Mouse (Mus musculus): ENCODE results near the gene Fbxw8. TPM values are rescaled to one million over a fixed set of nuclear protein-coding genes. Genes with fewer than 3 reads are reported as not detected.

Gene Fbxw8
- total RNA-seq, 2 experiments from 2014 or later: 31.9 to 32.0 TPM

DNA sequence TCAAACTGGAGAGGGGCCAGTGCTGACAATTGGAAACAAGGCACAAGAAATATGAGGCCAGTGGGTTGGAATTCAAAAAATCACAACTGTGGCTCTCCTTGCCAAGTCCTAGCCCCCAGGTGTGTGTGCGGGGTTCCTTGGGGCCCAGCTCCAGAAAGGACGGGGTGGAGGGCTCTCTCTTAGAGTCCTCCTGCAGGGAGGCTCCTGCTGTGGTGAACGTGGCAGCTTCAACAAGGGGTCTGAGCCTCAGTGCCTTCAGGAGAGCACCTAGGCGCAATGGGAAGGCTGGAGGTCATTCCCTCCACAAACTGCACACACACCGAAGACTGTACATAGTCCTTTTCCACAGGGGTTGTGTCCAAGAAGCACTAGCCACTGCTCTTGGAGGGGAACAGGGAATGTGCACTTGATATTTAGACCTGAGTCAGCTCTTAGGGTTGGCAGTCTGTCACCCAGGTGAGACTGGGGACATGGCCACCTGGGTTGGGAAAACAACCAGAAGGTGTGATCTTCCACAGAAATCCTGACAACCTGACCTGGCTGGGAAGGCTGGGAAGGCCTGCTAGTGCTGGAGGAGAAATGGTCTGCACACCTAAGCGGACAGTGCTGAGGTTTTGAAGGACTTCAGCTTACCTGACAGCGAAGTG, 46.3 kb downstream of the Fbxw8 start:
- no peak for DNase-seq (ENCODE audit: low spot score in 2 of 2)

DNA sequence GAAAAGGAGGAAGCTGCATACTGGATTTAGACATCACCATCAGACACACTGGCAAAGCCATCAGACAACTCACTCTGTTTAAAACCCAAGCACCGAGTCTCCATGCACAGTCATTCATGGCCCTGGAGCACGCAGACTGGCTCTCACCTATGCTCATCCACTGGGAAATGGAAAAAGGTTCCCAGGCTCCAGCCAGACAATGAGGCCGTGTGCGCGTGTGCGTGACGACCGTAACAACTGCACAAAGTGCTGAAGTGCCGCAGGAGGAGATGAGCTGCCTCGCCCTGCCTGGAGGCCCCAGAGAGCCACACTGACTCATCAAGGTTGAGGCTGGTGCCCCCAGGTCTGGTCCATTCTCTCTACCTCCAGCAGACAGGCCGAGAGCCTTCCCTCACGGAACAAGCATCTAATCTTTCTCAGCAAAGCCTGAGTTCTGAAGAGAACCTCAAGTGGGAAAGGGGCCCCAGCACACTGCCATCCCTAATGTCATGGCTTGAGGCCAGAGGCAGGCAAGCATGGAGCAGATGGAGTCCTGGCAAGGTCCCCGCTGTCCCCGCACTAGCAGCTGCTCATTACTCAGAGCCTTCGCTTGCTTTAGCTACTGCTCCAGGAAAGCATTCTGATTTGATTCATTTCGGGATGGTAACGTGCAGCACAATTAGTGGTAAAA, 47.0 kb downstream of the Fbxw8 start:
- peak; percentile 59 to 62 for DNase-seq (ENCODE audit: low spot score in 2 of 2)

DNA sequence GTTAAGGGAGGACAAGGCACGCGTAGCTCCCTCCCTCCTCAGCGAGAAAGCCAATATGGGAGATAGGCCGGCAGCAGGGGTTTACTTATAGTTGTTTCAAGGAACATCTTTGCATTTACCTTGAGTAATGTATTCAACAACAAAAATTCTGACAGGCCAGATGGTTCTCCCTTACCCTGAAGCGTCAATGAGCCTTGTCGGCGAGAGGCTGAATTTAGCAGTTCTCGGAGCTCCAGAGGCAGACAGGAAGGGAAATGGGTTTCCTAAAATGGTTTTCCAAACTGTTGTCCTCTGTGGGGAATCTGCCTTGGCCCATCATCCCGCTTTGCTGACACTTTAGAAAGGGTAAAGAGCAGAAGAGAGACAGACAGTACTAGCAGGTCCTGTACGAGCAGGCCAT, 48.6 kb downstream of the Fbxw8 start:
- peak in 1 of 2 experiments; percentile 41 for DNase-seq (ENCODE audit: low spot score in 2 of 2)

DNA sequence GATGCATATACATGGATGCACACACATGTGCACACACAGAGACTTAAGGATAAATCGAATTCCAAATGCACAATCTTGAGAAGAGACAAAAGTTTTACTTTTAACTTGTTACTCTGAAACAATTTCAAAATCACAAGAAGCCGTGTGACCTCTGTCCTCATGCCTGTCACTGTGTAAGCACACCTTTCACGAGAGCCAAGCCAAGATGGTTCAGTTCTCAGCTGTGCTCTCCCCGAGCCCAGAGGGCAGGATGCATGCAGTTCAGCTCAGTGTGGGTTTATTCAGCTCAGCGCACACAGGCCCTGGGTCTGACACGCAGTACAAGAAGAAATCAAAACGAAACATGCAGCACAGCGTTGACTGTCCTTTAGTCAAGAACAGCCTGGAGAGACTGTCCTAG, 49.7 kb downstream of the Fbxw8 start:
- DNase-seq (ENCODE audit: low spot score in 2 of 2): no peak

DNA sequence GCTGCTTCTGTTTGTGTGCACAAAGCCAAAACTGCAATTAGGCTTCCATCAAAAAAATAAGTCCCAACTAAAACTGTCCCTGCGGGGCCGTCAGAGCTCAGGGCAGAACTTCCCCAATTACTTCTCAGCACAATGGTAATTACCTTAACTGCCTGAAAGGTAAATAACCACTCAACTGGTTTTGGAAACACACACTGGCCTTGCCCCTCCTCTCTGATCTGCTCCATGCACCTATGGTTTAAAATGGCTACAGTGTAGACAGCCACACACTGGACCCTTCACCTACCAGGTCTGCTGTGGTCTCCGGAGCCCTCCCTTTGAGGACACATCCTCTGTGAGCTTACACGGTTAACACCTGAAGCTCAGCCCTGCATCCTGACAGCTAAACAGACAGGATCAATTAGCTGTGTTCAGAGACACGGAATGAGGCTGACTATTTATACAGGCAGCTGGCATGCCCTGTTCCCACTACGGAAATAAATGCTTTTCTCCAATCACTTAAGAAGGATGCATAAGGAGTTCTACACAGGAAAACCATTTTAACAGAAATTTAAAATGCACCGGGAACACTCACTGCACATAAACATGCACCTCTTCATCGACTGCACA, 55.3 kb downstream of the Fbxw8 start:
- no peak for DNase-seq (ENCODE audit: low spot score in 2 of 2)

DNA sequence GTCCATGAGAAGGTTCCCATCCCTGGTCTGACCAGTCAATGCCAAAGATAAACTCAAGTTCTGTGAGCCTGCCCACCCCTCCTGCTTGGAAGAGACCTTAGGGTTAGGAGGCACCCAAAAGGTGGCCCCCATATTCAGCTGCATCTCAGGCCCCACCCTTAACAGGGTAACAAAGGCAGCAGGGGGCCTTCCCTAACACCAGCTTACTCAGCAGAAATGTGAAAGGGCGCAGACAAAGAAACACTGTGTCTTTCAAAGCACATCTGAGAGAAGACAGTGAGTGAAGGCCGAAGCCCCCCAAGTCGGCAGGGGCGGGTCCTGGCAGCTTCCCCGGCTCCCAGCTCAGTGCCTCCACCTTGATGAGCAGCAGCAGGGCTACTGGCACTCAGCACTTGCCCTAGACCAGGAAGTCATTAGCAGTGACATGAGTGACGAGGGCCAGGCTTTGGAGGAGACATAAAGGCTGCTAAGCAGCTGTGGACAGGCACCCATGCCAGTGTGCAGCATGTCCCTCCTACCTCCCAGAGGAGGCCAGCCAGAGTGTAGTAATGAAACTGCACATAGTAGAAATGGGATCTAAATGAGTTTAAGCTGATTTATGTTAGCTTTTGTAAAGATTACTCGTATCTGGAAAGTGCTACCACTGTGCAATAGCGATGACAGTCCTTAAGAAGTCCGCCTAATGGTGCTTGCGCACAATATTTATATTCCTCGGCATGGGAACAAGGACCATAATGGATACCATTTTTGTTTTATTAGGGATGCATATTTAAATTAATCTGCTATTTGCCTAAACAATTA, 56.0 kb downstream of the Fbxw8 start:
- no peak for DNase-seq (ENCODE audit: low spot score in 2 of 2)

DNA sequence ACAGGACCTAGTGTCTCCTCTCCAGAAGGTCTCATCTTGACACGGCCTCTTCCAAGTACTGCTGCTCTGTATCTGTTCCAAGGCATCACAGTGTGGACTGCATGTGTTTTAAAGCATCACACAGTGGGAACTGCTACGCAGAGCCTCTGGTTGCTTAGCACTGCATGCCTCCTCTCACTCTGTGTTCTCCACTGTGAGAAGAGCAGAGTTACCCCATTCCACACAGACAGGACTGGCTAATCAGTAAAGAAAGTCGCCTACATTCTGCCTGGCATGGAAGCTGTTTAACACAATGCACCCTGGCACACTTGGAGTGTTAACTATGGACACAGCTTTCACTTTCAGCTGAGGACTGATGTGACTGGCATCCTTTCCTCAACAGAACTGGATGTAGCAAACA, 58.9 kb downstream of the Fbxw8 start:
- no peak for DNase-seq (ENCODE audit: low spot score in 2 of 2)

DNA sequence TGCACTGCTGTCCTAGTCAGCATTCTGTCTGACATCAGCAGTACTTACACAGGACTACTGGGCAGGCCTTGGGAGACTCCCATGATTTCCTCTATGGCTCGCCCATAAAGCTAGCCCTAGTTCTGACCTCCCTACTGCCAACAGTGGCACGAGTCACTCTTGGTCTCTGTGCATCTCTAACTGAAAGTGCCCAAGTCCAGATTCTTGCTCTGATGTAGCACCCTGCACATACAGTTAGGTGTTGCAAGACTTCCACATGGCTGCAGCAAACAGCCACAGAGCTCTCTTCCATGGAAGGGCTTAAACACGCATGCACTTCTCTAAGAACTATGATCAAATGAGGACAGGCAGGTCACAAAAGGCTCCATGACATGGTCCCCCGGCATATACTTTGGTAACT, 59.4 kb downstream of the Fbxw8 start:
- DNase-seq (ENCODE audit: low spot score in 2 of 2): no peak

DNA sequence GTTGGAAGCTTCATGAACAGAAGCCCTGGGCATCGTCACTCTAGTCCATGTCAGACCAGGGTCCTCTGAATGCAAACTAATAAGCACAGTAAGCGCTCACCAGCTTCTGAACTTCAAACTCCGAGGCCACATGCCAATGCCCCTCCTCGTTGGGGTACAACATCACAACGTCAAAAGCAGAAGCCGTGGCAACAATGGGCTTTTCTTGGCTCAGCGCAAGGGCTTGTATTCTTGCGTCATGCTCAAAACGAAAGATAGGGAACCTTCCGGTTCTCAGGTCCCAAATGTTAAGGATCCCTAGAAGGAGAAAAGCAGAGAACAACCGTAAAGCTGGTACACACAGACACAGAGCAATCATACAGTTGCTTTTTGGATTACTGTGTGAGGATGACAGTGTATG, 59.8 kb downstream of the Fbxw8 start:
- no peak for DNase-seq (ENCODE audit: low spot score in 2 of 2)

DNA sequence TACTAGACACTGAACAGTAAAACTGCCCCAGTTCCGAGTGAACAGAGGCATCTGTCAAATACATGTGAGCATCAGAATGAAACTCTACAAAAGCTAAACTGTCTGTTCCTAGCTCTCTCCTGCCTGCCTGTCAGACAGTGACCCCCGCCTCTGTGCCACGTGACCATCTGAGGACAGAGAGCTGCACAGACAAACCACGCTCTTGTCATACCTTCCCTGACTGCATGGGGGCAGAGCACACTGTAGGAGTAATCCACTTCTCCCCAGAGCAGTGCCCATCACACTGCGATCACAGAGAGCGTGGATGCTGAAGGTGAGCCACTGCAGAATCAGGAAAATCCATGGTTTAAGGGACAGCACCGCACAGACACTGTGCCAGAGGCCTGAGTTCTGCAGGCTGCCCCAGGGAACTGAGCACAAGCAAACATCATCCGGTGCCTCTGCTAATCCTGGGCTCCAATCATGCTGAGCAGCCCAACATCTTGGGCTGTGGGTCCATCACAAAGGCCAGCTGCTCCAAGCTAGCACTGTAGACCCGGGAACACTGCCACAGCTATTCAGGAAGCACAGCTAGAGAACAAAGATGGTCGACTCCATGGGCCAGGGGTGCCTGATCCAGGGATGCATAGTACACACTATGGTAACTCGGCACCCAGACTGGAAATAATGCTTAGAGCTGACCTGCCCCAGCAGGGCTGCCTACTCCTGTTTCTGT, 61.8 kb downstream of the Fbxw8 start:
- no peak for DNase-seq (ENCODE audit: low spot score in 2 of 2)

DNA sequence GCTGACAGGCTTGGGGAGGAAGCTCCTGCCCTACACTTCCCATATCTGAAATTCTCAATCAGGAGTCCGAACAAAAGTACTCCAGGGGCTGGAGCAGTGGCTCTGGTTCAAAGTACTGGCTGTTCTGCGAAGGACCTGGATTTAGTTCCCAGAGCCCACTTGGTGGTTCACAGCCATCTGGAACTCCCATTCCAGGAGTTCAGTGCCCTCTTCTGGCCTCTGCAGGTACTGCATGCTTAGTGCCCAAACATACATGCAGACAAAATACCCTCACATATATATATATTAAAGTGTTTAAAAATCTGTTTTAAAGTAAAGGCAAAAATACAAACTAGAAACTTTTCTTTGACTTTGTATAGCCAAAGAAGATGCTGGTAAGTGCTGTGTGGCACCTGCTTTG, 64.4 kb downstream of the Fbxw8 start:
- DNase-seq (ENCODE audit: low spot score in 2 of 2): peak in 1 of 2 experiments; percentile 39

DNA sequence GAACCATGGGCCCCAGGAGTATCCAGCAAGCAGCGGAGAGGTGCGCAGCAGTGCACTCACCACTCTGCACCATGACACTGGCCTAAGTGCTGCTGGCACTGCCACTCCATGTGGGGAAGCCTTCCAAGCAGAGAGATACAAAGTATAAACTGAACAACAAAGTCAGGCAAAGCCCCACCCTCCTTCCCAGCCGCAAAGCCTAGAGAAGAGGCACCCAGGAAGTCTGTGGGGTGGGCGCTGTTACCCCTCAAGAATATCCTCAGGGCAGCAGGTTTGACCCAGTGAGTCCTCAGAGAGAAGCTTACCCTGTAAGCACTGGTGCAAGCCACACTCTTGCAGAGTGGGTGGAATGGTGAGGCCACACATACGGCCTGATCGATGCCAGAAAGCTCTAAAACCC, 65.2 kb downstream of the Fbxw8 start:
- no peak for DNase-seq (ENCODE audit: low spot score in 2 of 2)

DNA sequence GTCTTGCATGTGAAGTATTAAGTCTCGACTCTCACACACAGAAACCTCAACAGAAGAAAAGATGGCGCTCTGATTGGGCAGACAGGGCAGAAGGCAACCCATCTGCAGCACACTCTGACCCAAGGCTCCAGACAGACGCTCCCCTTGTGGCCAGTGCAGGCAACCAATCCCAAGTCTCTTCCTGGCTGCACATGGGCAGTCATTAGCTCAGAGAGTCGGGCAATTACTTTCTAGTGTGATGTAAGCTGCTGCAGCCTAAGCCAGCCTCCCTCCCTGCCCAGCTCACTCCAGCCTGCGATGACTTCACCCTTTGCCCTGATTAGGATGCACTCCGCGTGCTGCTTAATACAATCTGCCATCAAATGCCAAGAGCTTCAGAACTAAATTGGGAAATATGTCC, 66.2 kb downstream of the Fbxw8 start:
- DNase-seq (ENCODE audit: low spot score in 2 of 2): peak in 1 of 2 experiments; percentile 45

DNA sequence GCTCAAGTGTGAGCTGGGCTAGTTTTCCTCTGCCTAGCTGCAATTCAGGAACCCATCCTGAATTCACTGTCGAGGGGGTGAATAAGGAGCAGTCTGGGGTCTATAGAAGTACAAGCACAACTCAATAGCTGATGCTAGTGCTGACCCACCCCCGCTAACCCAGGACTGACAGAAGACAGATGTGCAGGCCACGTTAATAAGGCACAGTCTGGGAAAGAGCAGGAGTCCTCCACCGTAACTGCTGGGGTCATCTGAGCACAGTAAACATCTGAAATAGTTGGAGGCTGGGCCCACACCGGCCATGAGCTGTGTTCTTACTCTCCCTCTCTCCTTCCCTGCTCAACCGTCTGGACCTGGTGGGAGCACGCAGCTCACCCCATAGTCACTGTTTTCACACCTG, 68.3 kb downstream of the Fbxw8 start:
- no peak for DNase-seq (ENCODE audit: low spot score in 2 of 2)

DNA sequence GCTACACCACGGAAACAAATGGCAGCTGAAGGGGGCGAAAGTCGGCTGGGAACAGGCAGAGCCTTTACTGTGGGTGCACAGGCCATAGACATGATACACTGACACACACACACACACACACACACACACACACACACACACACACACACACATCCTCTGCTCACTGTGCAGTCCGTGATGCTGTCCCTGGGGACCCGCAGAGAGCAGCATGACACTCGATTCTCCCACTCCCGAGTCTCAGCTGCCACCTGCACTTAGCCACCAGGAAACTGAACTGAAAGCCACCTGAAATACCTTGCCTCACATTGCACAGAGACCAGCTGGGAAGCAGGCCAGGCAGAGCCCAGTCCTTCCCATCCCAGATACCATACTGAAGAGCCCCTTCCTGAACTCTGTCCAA, 70.0 kb downstream of the Fbxw8 start:
- DNase-seq (ENCODE audit: low spot score in 2 of 2): no peak

DNA sequence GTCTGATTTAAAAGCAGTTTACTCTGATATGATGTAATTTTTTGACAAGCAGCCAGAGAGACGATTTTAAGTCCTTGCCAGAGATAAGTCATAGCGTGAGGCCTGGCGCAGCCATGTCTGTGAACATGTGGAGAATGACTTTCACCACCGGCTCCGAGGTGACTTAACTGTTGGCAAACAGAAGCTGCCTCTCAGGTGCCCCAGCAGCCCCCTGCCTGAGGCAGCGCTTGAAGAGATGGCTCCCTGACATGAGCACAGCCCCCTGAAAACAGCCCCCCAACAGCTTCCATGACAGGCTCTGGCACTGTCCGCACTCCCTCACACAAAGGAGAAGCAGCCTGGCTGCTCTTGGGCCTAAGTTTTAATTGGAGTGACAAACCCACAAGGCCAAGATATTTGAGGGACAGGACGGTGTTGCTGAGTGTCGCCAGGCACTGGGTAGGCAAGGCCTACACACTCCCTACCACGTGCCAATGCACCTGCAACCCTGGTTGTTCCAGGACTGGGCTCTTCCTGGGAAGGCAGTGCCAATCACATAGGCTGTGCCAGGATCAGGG, 71.0 kb downstream of the Fbxw8 start:
- DNase-seq (ENCODE audit: low spot score in 2 of 2): no peak

DNA sequence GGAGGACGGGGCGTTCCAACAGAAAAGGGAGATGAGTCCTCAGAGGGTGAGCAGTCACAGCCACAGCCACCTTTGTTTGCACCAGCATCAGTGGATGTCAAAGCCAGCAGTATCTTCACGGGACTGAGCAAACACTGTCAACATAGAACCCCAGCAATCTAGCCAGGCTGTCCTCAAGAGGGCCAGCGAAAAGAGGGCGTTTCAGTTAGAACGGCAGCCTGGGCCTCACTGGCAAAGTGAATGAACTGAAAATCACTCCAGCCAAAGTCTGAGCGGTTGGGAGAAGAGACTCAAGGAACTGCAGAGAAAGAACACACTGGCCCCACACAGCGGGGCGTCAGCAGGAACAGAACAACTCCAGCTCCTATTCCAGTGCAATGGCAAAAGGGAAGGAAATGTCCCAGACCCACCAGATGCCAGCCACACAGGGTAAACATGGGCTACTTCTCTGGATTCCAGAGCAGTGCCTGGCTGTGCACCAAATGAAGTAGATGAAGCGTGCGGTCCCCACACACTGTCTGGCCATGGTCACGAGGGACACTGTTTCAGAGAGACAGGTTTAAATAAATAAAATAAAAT, 72.1 kb downstream of the Fbxw8 start:
- DNase-seq (ENCODE audit: low spot score in 2 of 2): peak in 1 of 2 experiments; percentile 45

DNA sequence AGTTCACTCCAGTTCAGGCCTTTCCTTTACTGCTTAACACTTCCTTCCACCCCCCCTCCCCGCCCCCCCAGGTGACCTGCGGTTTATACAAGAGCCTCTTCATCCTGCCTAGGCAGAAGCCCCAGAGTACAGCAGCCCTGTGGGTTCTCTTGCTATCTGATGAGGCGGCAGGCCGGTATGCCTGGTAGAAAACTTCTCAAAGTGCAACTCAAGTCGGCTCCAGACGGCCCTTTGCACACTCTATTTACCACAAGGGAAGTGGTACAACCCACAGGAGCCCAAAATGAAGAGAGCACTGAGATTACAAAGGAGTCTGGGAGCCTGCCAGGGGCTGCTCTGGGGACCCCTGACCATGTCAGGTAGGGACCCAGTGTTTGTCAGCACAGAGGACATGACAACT, 73.3 kb downstream of the Fbxw8 start:
- no peak for DNase-seq (ENCODE audit: low spot score in 2 of 2)

DNA sequence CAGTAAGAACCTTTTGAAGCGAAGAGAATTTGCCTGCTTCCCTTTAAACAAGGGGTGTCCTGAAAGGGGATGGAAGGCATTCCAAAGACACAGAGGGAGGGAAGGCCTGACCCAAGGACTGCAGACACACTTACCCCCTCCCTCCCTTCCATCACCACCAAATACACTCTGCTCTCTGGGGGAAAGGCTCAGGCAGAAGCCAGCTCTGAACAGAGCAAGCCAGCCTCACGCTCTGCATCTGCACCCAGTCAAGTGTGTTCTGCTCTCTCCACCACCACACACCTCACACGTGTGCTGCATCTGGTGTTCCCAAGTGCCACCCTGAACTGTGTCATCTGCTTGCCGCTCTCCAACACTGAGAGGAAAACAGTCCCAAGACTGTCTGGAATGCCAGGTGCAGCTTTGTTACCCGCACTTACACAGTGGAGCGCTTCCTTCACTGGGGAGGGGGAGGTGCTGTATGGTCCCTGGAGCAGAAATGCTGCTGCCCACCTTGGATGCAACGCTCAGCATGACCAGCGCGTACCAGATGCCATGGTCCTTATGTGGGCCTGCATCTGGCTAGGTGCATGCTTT, 73.8 kb downstream of the Fbxw8 start:
- no peak for DNase-seq (ENCODE audit: low spot score in 2 of 2)

DNA sequence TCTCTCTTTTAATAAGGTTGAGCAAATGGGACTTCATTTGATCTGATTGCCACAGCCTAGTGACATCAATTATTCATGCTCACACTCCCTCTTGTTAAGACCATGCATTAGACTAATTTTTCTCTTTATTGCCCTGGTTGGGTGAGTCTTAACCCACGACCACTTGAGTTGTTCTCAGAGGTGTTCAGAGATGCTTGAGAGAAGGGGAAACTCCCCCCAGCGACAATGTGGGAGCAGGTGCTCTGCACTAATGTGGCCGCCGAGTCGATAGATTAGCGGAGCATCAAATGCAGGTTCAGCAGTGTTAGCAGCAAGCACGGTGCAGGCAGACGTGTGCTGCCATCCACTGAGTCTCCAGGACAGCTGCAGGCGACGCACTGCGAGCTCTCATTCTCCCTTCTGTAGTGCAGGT, 75.4 kb downstream of the Fbxw8 start:
- DNase-seq (ENCODE audit: low spot score in 2 of 2): no peak

Data from left cerebral cortex, adult 18-20 months (tissue).